Mouse (Mus musculus) liver, adult (tissue): ENCODE results near the gene Churc1.

Source experiments
- GATA4 ChIP-seq: IDR thresholded peaks from 2 replicates; pipeline ENCODE4 v1.6.1; 2014; ENCODE audit warnings: mild to moderate bottlenecking, low read length; ENCODE audit not compliant: insufficient replicate concordance

Churc1 gene

GRCm38 (mm10) chr12:76811006-76811405 lies 45.7 kb downstream of the Churc1 start:
- no peak for TF ChIP-seq GATA4

GRCm38 (mm10) chr12:76813543-76813942 lies 48.2 kb downstream of the Churc1 start:
- TF ChIP-seq GATA4: no peak

GRCm38 (mm10) chr12:76814120-76814519 lies 48.8 kb downstream of the Churc1 start:
- TF ChIP-seq GATA4: no peak

- no peak for TF ChIP-seq GATA4
These were observed 51.4 kb downstream of the Churc1 start for GRCm38 (mm10) chr12:76816720-76817119.

GRCm38 (mm10) chr12:76817176-76817575 lies 51.8 kb downstream of the Churc1 start:
- no peak for TF ChIP-seq GATA4

GRCm38 (mm10) chr12:76818120-76818519 lies 52.8 kb downstream of the Churc1 start:
- no peak for TF ChIP-seq GATA4

- no peak for TF ChIP-seq GATA4
These were observed 53.6 kb downstream of the Churc1 start for GRCm38 (mm10) chr12:76818908-76819307.

GRCm38 (mm10) chr12:76819816-76820215 lies 54.5 kb downstream of the Churc1 start:
- no peak for TF ChIP-seq GATA4

- no peak for TF ChIP-seq GATA4
These were observed 55.3 kb downstream of the Churc1 start for GRCm38 (mm10) chr12:76820615-76821014.

GRCm38 (mm10) chr12:76822002-76822650 lies 56.8 kb downstream of the Churc1 start:
- no peak for TF ChIP-seq GATA4

GRCm38 (mm10) chr12:76822651-76823041 lies 57.3 kb downstream of the Churc1 start, which contains the start of gene Rab15:
Gene Rab15, minus strand, starts transcription at chr12:76822908.
- TF ChIP-seq GATA4: no peak

- TF ChIP-seq GATA4: no peak
These were observed 59.9 kb downstream of the Churc1 start for GRCm38 (mm10) chr12:76825283-76825682.

- TF ChIP-seq GATA4: no peak
These were observed 67.4 kb downstream of the Churc1 start for GRCm38 (mm10) chr12:76832704-76833103.
